Mouse (Mus musculus) liver, embryonic 14.5 days (tissue): ENCODE results near the gene Gm10100. TPM values are rescaled to one million over a fixed set of nuclear protein-coding genes. Genes with fewer than 3 reads are reported as not detected.
"Not testable (repeated sequence)": the region's sequence is repeated elsewhere in the genome, so short reads cannot be mapped to it uniquely, and the experiment has no call there.

ENCODE experiments used
- ATAC-seq: fragments of 200-750 bp; cut with Nextera tagmentation; 2 replicates; pipeline ENCODE4 v1.8.0; 2017; ENCODE audit warnings: moderate number of reproducible peaks, mild to moderate bottlenecking, moderate library complexity; ENCODE audit not compliant: insufficient read depth
- DNase-seq, 3 experiments: peaks; one replicate each; pipeline ENCODE4 v3.0.0-alpha.2; 2012 to 2013; ENCODE audit warnings: low read depth in 3 of 3, low spot score in 3 of 3
- H3K27ac ChIP-seq: fragments of 300-500 bp; sonication (generic); 2 replicates; pipeline ENCODE4 v1.5.1; 2014; ENCODE audit warnings: moderate library complexity, mild to moderate bottlenecking, control low read depth, inconsistent platforms
- H3K27me3 ChIP-seq: fragments of 300-500 bp; sonication (generic); 2 replicates; pipeline ENCODE4 v1.6.1; 2014; ENCODE audit warnings: mild to moderate bottlenecking, low read length, moderate library complexity; ENCODE audit not compliant: control insufficient read depth, insufficient read depth
- H3K36me3 ChIP-seq: fragments of 300-500 bp; sonication (generic); replicated peaks from 2 replicates; pipeline ENCODE4 v1.6.1; 2014; ENCODE audit warnings: low read depth; ENCODE audit not compliant: control insufficient read depth, insufficient read depth
- H3K4me1 ChIP-seq, 2 experiments: fragments of 200-500 bp in 1 of 2; fragments of 300-500 bp in 1 of 2; sonication (generic) in 1 of 2; replicated peaks; 2 replicates each; pipeline ENCODE4 v1.6.1; 2012 to 2014; ENCODE audit warnings: antibody characterized with exemption in 1 of 2, inconsistent platforms in 1 of 2, low read length in 1 of 2; ENCODE audit not compliant: control insufficient read depth in 2 of 2, insufficient read depth in 2 of 2
- H3K4me2 ChIP-seq: fragments of 300-500 bp; sonication (generic); 2 replicates; pipeline ENCODE4 v1.6.1; 2014; ENCODE audit warnings: low read depth, mild to moderate bottlenecking, control low read depth, moderate library complexity
- H3K4me3 ChIP-seq, 2 experiments: fragments of 200-500 bp in 1 of 2; fragments of 300-500 bp in 1 of 2; sonication (generic) in 1 of 2; 2 replicates each; pipeline ENCODE4 v1.5.1; 2012 to 2014; ENCODE audit warnings: low read depth in 2 of 2, low read length in 2 of 2, mild to moderate bottlenecking in 2 of 2, control low read depth in 1 of 2, inconsistent platforms in 1 of 2, moderate library complexity in 1 of 2; ENCODE audit not compliant: insufficient read depth in 1 of 2
- H3K9ac ChIP-seq: fragments of 300-500 bp; sonication (generic); replicated peaks from 2 replicates; pipeline ENCODE4 v1.6.1; 2014; ENCODE audit warnings: mild to moderate bottlenecking, control low read depth, moderate library complexity
- H3K9me3 ChIP-seq: fragments of 300-500 bp; sonication (generic); 2 replicates; pipeline ENCODE4 v1.6.1; 2016; ENCODE audit warnings: low read length, mixed read lengths; ENCODE audit not compliant: control insufficient read depth
- CTCF ChIP-seq: IDR thresholded peaks from 2 replicates; pipeline ENCODE4 v1.5.1; 2016; ENCODE audit warnings: antibody characterized with exemption, low read depth, control low read depth
- EP300 ChIP-seq: IDR thresholded peaks from 2 replicates; pipeline ENCODE4 v1.6.1; 2016; ENCODE audit warnings: antibody characterized with exemption, low read depth
- WGBS: fragments of 180-500 bp; shearing (Covaris S2); extraction: QIAGEN DNeasy Blood & Tissue Kit; methylation state at CpG from one replicate; pipeline ENCODE4 v1.1.7; 2014; ENCODE audit not compliant: insufficient replicate concordance; 5-methylcytosine and 5-hydroxymethylcytosine counted together
- polyA plus RNA-seq, 2 experiments: library from polyadenylated mRNA; depleted of rRNA in 1 of 2; stranded (reverse) in 1 of 2; unstranded in 1 of 2; fragments of >200 nt; fragmentation: Nextera tagmentation in 1 of 2; extraction: Ambion mirVana in 1 of 2; gene quantifications; 2 replicates each; pipeline versions ENCODE4 v1.2.1 to v1.2.3; 2012 to 2014

Gm10100 gene
- polyA plus RNA-seq, 2 experiments = not detected

DNA sequence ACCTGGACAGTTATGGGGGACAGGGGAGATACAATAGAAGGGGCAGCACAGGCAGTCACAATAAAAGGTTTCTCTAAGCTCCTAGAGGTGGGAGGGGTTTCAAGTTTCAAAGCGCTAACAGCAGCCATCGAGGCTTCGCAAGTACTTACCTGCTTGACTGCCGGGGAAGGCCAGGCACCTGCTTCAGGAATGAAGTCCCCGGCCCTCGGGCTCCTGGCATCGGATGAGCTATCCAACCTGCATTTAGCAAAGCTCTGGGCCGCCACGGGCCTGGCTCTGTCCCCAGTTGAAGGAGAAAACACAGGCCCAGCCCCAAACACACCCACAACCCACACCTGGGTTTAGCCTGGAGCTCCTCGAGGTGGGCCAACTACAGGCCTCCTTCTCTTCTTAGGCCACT lies 39.3 kb upstream of the Gm10100 start:
- peaks cover 31% of the 10 kb centered on the region for H3K27me3 ChIP-seq
- ATAC-seq = no peak
- TF ChIP-seq EP300 = no peak
- TF ChIP-seq CTCF = no peak
- no peak overlapping the region for H3K4me2 ChIP-seq
- no peaks in the 10 kb centered on the region for H3K4me1 ChIP-seq
- H3K9me3 ChIP-seq = no peaks in the 10 kb centered on the region
- no peak overlapping the region for H3K9ac ChIP-seq
- H3K27ac ChIP-seq = no peak overlapping the region
- no peak for DNase-seq
- WGBS = 18% methylated on average over 10 of the region's 10 CpGs
- H3K36me3 ChIP-seq = no peaks in the 10 kb centered on the region
- no peak overlapping the region for H3K4me3 ChIP-seq

DNA sequence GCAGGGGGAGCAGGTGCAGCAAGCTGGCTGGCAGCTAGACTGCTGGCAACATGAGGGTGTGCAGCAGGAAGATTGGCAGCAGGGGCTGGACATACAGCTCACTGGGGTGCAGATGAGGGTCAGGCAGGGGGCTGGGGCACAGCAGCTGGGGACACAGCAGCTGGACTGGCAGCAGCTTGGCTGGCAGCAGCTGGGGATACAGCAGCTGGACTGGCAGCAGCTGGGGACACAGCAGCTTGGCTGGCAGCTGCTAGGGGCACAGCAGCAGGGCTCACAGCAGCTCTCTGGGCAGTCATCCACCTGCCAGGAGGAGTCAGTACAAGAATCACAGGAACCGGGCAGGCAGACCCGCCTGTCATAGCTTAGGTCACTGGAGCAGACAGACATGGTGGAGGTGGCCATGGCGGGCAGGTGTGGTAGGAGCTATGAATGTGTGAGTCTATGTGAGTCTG lies 35.9 kb upstream of the Gm10100 start, which contains the start of gene Gm19402:
Gene Gm19402 (minus strand): TSS at position 402 of the 452 bp plus-strand sequence.
- H3K4me2 ChIP-seq, H3K9me3 ChIP-seq, H3K4me3 ChIP-seq, H3K27ac ChIP-seq, H3K4me1 ChIP-seq, DNase-seq, ATAC-seq, H3K36me3 ChIP-seq, H3K9ac ChIP-seq: not testable (repeated sequence)
- 55% methylated on average over 3 of the region's 3 CpGs for WGBS
- H3K27me3 ChIP-seq = peaks cover 24% of the 10 kb centered on the region

DNA sequence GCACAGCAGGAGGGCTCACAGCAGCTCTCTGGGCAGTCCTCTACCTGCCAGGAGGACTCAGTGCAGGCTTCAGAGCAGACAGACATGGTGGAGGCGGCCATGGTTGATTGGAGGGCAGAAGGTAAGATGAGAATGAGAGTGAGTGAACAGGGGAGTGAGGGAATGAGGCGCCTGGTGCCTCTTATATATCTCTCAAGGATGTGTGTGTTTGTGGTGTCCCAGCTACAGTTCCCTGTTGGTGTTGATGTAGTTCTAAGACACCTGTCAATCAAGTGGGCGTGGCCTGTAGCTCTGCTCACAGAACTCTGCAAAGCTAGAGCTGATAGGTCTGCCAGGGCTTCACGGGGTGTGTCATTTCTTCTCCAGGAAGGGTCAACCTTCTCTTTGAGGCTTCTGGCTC lies 29.2 kb upstream of the Gm10100 start, which contains the start of gene Gm9508:
Gene Gm9508 (minus strand): TSS at position 101 of the 400 bp plus-strand sequence.
- Histone ChIP-seq H3K4me2 (no peak within 1 kb of the TSS), H3K36me3 (no peaks in the 10 kb centered on the region), H3K4me3 (no peak within 1 kb of the TSS), H3K27ac (no peak within 1 kb of the TSS), H3K27me3 (no peaks in the 10 kb centered on the region), H3K4me1 (no peaks in the 10 kb centered on the region), H3K9ac (no peak within 1 kb of the TSS), H3K9me3 (no peaks in the 10 kb centered on the region)
- ATAC-seq = no peak
- DNase-seq = no peak
- TF ChIP-seq CTCF = no peak
- TF ChIP-seq EP300 = no peak
- WGBS = 34% methylated on average over 4 of the region's 4 CpGs

DNA sequence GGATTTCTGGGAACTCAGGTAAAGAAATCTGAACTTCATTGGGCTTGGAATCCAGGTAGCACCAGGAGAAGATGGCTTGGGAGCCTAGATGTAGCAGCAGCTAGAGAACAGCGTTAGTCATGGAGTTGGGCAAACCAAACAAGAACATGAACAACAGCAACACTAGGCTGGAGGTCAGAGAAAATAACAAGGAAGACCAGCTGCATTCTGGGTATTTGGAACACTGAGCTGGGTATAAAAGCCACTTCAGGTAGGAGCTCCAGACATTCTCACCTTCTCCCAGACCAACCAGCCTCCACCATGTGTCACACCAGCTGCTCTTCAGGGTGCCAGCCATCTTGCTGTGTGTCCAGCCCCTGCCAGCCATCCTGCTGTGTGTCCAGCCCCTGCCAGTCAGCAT lies 20.0 kb upstream of the Gm10100 start, which contains the start of gene Gm10272:
Gene Gm10272 (plus strand): TSS at position 301 of the 400 bp plus-strand sequence.
- 78% methylated on average over 1 of the region's 1 CpGs for WGBS

DNA sequence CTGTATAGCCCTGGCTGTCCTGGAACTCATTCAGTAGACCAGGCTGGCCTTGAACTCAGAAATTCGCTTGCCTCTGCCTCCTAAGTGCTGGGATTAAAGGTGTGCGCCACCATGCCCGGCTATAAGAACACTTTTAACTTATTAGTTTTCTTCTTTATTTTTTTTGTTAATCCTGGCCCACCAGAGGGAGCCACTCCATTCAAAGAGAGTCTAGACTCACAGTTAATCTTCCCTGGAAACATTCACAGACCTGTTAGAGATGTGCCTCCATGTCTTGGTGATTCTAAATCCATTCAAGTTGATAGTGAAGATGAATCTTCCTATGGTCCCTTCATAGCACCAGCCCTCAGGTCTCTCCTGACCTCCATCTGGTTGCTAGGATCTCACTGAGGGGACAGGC lies 16.5 kb upstream of the Gm10100 start:
- Histone ChIP-seq H3K9me3 (no peaks in the 10 kb centered on the region), H3K4me3 (no peak overlapping the region), H3K27ac (no peak overlapping the region), H3K4me1 (no peaks in the 10 kb centered on the region), H3K4me2 (no peak overlapping the region), H3K9ac (no peak overlapping the region), H3K36me3 (no peaks in the 10 kb centered on the region), H3K27me3 (no peaks in the 10 kb centered on the region)
- no peak for ATAC-seq
- no peak for TF ChIP-seq CTCF
- WGBS = 59% methylated on average over 3 of the region's 3 CpGs
- DNase-seq = no peak

More for the DNA sequence above, 20.0 kb upstream of the Gm10100 start, which contains the start of gene Gm10272:
- no peak within 1 kb of the TSS for H3K4me2 ChIP-seq
- H3K9ac ChIP-seq = no peak within 1 kb of the TSS
- H3K27me3 ChIP-seq = no peaks in the 10 kb centered on the region
- H3K4me3 ChIP-seq = no peak within 1 kb of the TSS
- DNase-seq (no peak), ATAC-seq (no peak)
- TF ChIP-seq CTCF (no peak), EP300 (no peak)
- no peaks in the 10 kb centered on the region for H3K36me3 ChIP-seq
- no peaks in the 10 kb centered on the region for H3K4me1 ChIP-seq
- H3K27ac ChIP-seq = no peak within 1 kb of the TSS
- H3K9me3 ChIP-seq = no peaks in the 10 kb centered on the region

DNA sequence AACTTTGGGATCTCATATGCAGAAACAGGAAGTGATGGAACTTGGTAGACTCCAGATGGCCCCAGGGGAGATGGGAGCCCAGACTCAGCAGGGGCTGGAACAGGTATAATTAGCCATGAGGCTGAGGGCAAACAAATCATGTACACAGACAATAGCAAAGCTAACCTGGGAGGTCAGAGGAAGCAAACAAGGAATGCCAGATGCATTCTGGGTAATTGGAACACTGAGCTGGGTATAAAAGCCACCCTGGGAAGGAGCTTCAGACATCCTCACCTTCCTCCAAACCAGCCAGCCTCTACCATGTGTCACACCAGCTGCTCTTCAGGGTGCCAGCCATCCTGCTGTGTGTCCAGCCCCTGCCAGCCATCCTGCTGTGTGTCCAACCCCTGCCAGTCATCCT lies 15.1 kb upstream of the Gm10100 start, which contains the start of gene Gm10024:
Gene Gm10024 (plus strand): TSS at position 301 of the 400 bp plus-strand sequence.
- not testable (repeated sequence) for H3K9ac ChIP-seq, H3K4me2 ChIP-seq, H3K9me3 ChIP-seq, H3K27ac ChIP-seq, H3K36me3 ChIP-seq, H3K4me3 ChIP-seq, ATAC-seq, H3K4me1 ChIP-seq, H3K27me3 ChIP-seq, DNase-seq
